Mouse (Mus musculus): ENCODE results near the gene BC107364.
"Not testable (repeated sequence)": the region's sequence is repeated elsewhere in the genome, so short reads cannot be mapped to it uniquely, and the experiment has no call there.

The BC107364 gene

DNA sequence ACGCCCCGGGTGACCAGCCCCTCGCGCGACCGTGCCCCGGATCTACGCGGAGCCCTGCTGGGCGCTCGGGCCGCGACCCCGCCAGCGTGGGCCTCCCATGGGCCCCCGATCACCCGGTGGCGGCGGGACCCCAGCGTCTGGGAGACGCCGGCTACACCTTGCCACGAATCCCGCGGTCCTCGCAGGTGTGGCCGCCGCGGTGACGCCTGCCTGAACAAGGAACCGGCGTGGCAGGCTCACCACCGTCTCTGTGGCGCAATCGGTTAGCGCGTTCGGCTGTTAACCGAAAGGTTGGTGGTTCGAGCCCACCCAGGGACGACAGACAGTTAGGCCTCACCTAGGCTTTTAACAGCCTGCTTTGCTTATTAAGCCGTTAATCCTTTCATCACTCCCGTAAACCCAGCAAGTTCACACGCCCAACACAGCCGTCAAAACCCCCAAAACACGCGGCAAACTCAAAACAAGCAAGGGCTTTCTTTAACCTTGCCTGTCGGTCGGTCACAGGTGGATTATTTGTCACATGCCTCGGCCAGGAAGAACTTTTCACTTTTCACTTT is 847 bp downstream of the BC107364 start:
- in situ Hi-C loops (cut with MboI, MseI), result not testable (repeated sequence)

DNA sequence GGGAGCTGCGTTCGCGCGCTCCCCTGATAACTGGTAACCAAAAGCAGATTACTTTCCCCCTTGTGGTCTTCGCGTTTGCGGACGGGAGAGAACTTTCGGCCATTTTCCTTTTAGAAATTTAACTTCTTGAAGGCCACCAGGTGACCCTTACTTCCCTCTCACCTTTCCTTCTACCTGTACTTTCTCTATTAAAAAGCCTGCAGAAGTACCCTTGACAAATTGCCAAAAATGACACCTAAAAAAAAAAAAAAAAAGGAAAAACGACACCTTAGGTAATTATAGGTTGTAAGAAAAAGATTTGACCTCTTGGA is 1.6 kb downstream of the BC107364 start:
- in situ Hi-C loops (cut with MboI, MseI), result not testable (repeated sequence)

DNA sequence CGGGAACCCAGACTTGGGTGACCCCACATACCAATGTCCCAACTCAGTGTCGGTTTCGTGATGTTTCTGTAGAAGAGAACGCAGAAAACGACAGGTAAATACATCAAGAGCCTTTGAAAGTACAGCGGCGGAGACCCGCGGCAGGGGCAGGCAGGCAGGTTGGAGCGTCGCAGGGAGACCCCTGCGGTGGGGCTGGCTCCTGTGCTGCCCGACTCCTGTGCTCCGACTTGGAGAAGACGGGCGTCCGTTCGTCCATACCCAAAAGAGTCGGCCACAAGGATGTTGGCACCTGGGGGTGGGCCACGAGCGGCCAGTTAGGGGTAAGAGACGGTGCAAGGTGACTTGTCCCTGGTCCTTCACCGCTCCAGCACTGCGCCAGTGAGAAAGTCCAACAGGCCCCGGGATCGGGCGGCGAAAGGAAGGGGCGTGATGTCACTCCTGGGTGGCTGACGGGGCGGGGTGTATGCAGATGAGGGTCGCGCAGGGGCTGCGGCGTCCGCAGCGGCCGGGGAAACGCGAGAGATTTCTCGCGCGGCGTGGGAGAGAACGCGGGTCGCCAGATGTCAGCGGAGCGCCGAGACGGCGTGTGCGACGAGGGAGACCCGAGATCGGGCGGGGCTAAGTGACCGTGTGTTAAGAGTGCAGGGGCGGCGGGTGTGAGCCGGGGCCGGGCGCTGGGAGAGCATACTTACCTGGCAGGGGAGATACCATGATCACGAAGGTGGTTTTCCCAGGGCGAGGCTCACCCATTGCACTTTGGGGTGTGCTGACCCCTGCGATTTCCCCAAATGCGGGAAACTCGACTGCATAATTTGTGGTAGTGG is 2.1 kb downstream of the BC107364 start:
- in situ Hi-C loops (cut with MboI, MseI), result not testable (repeated sequence)

DNA sequence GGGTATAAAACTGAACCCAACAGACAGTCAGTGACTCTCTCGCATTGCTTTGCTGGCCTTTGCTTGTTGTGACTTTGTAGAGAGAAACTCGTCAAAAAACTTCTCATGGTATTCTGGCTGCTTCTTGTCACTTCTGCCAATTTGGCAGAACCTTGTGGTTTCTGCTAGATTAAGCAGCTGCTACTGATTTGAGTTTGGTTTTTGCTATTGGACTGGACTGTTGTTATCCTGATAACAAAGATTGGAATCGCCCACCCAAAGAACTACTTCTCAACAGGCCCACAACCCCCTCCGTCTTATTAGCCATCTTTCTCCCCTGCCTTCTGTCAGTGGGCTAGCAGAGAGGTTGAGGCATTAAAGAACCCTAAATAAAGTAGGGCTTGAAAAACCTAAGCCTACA is 6.7 kb downstream of the BC107364 start:
- in situ Hi-C loops (cut with MboI, MseI), result no loop called here

DNA sequence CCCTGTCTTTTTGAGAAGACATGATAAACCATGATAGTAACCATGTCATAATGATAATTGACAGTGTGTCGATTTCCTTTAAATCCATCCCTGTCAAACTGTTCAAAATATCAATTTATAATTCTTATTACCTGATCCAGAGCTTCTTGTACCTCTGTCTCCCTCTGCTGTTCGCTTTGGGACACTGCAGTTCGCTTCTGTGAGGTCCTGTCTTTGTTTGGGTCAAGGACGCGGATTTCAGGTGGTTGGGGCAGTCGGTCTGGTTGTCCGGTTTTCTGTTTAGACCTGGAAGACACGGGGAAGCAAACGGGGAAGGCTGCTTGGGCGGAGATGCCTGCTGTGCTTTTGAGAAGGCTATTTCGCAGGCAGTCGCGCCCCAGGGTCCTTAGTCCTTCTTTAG is 11.5 kb downstream of the BC107364 start:
- in situ Hi-C loops (cut with MboI, MseI), result no loop called here

DNA sequence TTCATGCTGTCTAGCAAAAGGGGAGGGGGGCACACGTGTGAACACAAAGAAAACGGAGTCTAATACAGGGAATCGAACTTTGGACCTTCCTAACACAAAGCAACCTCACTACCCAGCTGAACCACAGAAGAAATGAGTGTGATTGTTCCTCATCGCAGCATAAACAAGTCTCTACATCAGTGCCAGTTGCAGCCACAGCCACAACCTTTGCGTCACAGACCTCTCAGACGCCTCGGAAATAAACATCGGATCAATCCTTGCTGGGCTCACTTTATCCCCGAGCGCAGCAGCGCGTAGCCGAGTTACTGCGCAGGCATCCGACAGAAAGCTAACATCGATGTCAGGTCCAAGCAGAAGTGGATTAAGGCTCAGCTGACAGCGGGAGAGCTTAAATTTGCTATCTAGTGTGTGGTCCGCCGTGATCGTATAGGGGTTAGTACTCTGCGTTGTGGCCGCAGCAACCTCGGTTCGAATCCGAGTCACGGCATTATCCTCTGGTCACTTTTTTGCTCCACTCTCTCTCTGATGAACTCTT is 16.5 kb downstream of the BC107364 start:
- in situ Hi-C loops (cut with MboI, MseI), result loop anchor here (5.0 kb wide), 1 partner anchor 43 kb away; no protein-coding TSS in a partner anchor

DNA sequence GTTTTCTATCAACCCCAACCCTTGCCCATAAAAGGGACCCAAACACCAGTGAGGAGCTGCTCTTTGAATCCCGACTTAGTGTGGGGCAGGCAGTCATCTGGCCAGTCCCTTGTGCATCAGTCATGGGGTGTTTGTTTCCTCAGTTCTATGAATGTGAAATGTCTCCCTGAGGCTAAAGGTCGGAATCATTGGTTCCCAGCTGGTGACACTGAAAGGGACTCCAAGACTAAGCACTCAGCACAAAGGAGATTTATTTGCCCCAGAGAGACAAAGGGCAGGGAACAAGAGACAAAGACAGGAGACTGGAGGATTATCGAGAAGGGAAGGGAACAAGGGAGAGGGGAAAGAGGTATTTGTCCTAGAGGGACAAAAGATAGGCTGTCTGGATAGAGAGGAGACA is 19.9 kb downstream of the BC107364 start:
- in situ Hi-C loops (cut with MboI, MseI), result no loop called here

DNA sequence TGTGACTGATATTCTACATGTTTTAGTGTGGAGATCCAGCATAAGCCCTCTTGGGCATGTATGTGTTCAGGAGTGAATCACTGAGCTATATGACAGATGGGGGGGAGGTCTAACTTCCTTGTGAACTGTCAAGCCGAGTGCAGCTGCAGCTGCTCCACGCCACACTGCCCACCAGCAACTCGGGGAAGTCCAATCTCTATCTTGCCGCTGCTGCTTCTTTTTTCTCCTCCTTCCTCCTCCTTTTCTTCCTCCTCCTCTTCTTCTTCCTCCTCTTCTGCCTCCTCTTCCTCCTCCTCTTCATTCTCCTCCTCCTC is 22.3 kb downstream of the BC107364 start:
- in situ Hi-C loops (cut with MboI, MseI), result no loop called here

DNA sequence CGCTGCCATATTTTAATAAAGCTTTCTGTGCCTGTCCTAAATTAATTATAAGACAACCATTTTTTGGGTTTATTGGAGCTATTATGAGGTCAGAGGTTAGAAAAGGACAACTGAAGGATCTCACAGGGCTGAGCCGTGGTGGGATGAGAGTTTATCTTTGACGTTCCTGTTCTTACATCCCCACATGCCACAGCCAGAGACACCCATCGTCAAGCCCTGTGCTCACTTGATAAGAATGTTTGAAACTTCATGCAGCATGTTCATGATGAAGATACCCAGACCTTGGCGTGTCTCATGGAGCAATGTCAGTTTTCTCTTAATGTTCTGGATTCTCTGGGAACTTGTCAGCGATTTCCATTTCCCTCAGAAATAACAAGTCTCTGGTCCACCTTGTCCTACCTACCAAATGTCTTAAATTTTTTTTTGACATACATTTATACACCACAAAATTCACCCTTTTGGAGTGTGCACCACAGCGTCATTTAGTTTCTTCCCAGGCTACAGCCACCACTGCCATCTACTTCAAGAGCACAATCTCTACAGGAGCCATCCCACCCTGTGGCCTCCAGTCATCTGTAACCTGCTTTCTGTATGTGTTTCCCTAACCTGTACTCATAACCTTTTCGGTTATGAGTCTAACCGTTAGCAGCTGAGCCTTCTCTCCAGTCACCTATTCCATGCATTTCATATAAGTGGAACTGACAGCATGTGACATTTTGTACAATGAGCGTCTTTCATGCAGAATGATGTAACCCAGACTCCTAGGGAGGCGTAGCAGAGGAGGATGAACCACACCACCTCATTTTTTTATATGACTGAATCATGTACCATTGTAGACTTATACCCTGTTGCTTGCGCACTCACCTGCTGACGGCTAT is 22.9 kb downstream of the BC107364 start:
- in situ Hi-C loops (cut with MboI, MseI), result no loop called here

DNA sequence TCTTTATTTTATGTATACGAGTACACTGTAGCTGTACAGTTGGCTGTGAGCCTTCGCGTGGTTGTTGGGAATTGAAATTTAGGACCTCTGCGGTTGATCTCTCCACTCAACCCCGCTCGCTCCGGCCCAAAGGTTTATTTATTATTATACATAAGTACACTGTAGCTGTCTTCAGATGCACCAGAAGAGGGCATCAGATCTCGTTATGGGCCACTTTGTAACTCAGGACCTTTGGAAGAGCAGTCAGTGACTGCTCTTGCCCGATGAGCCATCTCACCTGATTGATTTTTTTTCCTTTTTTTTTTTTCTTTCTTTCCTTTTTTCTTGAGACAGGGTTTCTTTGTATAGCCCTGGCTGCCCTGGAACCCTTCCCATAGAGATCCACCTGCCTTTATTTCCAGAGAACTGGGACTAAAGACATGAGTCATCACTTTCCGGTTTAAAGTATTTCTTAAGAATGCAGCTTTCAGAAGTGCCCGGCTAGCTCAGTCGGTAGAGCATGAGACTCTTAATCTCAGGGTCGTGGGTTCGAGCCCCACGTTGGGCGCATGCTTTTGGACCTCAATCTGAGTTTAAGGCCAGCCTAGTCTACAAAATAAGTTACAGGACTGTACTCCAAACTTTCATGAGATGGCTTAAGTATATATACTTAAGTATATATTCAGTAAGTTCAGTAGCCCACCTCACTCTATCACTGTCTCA is 24.2 kb downstream of the BC107364 start:
- in situ Hi-C loops (cut with MboI, MseI), result no loop called here

DNA sequence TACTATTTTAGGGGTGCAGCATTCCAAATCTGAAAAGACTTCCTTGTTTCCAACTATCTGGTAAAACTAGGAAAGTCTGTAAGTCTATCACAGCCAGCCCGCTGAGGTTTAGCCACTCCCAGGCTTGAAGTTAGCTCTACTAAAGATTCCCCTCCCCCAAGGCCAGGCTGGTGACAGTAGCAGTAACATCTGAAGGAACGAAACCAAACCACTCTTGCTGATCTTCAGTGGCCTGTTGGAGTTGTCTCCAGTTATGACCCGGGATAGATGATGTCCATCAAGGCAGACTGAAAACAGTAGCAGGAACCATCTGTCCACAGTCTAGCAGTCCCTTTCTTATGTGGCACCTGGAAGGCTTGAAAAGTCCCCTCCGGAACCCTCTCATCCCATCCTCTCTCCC is 24.8 kb downstream of the BC107364 start:
- in situ Hi-C loops (cut with MboI, MseI), result no loop called here

DNA sequence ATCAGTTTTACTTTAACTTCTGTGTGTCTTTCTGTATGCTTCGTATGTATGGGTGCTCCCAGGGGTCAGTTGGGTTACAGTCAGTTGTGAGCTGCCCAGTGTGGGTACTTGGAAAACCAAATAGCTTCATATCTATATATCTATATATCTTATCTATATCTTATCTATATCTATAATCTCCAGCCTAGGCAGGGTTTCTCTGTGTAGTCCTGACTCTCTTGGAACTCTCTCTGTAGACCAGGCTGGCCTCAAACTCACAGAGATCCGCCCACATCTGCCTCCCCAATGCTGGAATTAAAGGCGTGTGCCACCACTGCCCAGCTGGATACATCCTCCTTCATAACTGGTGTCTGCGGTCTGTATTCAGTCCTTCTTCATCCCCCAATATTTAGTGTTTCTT is 25.8 kb downstream of the BC107364 start:
- in situ Hi-C loops (cut with MboI, MseI), result no loop called here

DNA sequence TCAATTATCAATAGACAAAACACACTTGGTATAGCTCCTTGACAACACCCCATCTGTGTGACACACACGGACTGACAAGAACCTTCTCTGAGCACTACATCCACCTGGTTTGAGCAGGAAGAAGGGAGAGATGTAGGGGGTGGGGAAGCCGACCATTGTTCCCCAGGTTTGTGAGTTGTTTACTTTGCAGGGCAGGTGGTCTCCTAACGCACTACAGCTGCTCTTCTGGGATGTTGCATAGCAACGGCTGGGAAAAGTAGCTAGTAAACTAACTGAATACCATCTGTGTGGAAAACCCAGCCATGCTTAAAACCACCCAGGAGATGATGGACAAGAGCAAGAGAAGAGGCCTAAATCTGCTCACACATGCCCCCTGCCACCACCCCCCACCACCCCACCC is 27.7 kb downstream of the BC107364 start:
- in situ Hi-C loops (cut with MboI, MseI), result not testable (repeated sequence)

DNA sequence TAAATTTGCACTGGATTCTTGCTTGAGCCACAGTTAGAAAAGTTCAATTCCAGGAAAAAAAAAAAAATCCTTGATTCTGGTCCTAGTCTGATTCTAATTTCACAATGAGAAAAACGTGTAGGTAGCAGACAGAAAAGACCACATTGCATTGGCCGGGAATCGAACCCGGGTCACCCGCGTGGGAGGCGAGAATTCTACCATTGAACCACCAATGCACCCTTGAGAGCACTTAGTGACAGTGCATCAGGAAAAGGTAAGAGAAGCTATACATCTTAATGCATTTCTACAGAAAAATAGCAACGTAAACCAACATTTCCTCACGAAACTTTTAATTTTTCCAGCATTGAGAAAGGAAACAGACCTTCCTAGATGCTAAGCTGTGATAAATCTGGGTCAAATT is 28.2 kb downstream of the BC107364 start:
- in situ Hi-C loops (cut with MboI, MseI), result no loop called here

DNA sequence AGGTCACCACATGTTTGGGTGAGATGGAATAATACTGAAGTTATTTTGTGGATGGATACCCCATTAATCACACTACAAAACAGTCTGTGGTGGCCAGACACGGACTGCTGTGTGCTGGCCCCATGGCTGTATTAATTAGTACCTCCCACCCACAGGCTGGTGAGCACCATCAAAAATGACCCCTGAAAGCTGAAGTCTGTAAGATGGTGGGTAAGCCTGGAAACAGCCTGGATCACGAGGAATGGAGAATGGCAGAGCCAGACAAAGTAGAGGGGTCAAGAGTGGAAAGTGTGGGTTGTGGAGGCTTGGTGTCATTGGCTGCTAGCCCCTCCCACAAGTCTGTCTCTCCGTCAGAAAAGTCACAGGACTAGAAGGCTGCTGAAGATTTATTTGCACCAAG is 31.3 kb downstream of the BC107364 start:
- in situ Hi-C loops (cut with MboI, MseI), result no loop called here

DNA sequence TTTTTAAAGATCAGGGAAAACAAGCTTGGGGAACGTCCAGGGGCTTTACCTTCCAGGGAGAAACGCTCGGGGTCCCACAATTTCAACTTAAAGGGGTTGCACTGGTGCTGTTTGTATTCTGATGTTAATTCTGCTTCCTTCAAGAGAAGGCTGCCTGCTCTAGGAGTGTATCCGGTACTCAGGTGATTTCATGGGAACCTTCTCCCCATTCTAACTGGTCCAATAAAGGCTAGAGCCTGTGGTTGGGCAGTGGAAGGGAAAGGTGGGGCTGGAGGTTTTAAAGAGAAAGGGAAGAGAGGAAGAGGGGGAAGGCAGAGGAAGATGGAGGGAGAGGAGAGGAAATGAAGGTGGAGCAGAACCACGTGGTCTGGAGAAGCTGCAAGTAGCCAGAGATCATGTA is 33.2 kb downstream of the BC107364 start:
- in situ Hi-C loops (cut with MboI, MseI), result not testable (repeated sequence)

DNA sequence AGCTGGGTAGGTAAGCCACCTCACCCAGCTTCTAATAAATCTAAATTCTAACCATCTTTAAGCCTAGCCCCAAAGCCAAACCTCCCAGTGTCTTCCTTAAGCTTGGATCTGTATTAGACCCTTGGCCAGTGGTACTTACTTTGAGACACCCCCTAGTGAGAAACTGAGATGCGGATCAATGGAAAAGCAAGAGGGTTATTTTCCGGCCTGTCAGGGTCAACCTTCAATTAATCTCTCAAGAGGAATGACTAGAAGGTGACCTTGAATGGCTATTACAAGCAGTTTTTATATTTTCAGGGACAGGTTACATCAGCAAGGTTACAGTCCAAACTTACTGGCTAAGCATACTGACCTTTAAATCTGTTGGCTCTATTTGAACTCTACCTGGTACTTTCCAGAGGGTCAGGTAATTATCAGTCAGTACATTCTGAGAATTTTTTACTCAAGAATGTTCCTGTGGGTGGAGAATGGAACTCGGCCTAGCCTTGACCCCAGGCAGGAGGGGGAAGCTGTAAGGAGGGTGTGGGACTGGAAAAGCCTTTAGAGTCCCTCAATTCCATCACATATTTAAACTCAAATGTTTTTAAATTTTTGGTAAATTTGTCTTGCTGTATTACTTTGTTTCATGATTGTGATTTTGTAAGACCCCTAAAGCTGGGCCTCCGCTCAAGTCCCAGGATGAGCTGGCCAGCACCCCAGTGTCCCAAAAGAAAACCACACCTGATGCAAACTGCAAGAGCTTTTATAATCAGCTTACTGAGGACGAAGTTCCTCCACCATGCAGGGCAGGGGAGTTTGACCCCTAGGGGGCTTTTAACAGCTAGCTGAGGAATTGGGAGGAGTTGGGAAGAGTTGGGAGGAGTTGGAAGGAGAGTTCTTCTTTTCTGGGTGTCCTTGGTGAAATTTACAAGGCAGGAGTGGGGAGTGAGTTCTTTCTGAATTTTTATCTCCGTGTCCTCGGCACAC is 34.0 kb downstream of the BC107364 start:
- in situ Hi-C loops (cut with MboI, MseI), result no loop called here

DNA sequence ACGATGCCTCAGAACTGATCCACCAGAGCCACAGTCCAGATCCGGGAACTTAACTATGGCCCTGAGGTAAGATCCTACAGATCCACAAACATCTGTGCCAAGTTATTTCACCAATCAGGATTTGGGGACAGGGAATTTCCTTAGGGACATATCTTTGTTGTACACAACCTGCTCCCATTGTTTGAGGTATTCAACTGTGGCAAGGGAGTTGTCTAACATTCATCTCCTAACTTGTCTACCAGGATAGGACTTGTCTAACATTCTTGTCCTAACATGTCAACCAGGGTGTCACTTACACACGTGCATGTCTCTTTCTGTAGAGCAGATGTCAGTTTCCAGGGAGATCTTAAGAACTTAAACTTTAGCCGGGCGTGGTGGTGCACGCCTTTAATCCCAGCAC is 35.5 kb downstream of the BC107364 start:
- in situ Hi-C loops (cut with MboI, MseI), result no loop called here

DNA sequence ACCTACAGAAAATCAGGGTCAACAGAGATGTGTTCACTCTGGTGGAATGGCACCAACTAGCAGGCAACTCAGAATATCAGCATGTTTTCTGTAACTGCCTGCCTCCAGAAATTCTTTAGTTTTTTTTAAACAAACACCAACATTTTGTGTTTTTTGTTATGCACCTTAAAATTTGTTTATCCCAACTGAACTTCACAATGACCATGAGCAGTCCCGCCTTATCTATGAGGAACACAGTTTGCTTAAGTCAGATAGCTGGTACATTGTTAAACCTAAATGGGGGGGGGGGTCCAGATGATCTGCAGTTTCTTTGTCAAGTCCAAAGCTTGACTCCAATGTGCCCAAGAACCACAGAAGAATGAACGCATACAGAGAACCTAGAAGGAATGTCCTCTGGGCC is 36.0 kb downstream of the BC107364 start:
- in situ Hi-C loops (cut with MboI, MseI), result no loop called here

DNA sequence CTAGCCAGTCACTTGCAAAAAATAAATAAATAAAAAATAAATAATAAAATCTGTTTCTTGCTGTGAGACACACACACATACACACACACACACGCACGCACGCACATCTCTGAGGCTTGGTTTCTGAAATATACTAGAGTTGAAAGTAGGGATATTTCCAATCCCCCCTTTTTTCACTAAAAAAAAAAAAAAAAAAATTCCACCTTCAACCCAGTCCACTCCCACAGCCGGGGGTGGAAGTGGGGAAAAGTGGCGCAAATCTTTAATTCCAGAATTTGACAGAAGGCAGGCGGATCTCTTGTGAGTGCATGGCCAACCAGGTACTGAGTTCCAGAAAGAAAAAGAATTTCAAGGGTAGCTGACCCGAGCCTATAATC is 37.2 kb downstream of the BC107364 start:
- in situ Hi-C loops (cut with MboI, MseI), result no loop called here

Measured in regulatory T cell (primary cell).